Mouse (Mus musculus): ENCODE data around the gene Dzip1.

GRCm38 (mm10) chr14:118942076-118942475 is 16.8 kb upstream of the Dzip1 start:
- TF ChIP-seq CTCF (IDR thresholded peaks at IDR 0.05; ENCODE audit: low read depth), result no peak
- TF ChIP-seq EP300 (IDR thresholded peaks at IDR 0.05; ENCODE audit: low read depth), result no peak
